Comparison of ENCODE assay signal across 23 mouse cellular contexts in the genomic region with DNA sequence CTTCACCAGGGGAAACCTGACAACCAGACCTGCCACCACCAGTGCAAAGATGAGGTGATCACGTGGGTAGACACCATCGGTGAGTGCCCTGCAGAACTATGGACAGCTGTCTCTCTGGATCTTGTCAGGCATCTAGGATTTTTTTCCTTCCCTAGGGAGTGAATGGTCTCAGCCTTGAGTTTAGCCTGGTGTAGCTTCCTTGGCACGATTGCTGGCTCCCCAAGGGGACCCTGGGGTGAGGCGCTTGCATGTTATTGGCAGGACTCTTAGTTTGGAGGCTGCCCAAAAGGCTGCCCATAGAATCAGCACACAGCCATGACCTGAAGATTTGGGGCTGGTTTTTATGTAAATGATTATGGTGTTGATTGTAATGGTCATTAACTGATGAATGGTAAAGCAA. TPM values are rescaled to one million over a fixed set of nuclear protein-coding genes. Genes with fewer than 3 reads are reported as not detected.
A peak's percentile ranks its signal among the peaks of the same experiment; 100 is the strongest.
DNase-seq lines count a peak whose midpoint lies in the region; ATAC-seq lines count a peak whose summit lies in the region.
"Had no signal": no experiment of that assay in that cellular context is flagged by ENCODE, and none has a peak within 500 bp of the region (broad histone marks: within the 10 kb centered on the region; RNA-seq: fewer than 3 reads in every experiment).

No protein-coding gene starts in this region.

- WGBS in heart, embryonic 16.5 days, result 71% methylated on average over 4 of the region's 4 CpGs
- WGBS in embryonic facial prominence, embryonic 10.5 days, result 79% methylated on average over 4 of the region's 4 CpGs

- H3K4me2 ChIP-seq in heart, embryonic 16.5 days (ENCODE audit: low read depth, low read length), result no peak overlapping the region
- H3K4me2 ChIP-seq: forebrain, embryonic 15.5 days; heart, embryonic 11.5 days; kidney, embryonic 15.5 days; limb, embryonic 13.5 days; neural tube, embryonic 15.5 days had no signal

- peak overlapping the region; percentile 35; the same call in 1 of the 2 replicates for H3K27ac ChIP-seq in heart, embryonic 16.5 days (ENCODE audit: low read length)
- peak overlapping the region; percentile 31; the same call in 1 of the 2 replicates for H3K27ac ChIP-seq in embryonic facial prominence, embryonic 10.5 days (replicated peaks)
- H3K27ac ChIP-seq: forebrain, embryonic 15.5 days; left cerebral cortex, adult 2 months; limb, embryonic 13.5 days; liver, embryonic 14.5 days; neural tube, embryonic 15.5 days had no signal

- no peak overlapping the region for H3K4me3 ChIP-seq in heart, embryonic 16.5 days (ENCODE audit: low read length)
- no peak overlapping the region for H3K4me3 ChIP-seq in embryonic facial prominence, embryonic 10.5 days
- H3K4me3 ChIP-seq: erythroblast, embryonic 14.5 days; forebrain, embryonic 15.5 days; kidney, embryonic 15.5 days; left cerebral cortex, adult 2 months; limb, embryonic 13.5 days; neural tube, embryonic 15.5 days had no signal

- no peak overlapping the region for H3K9ac ChIP-seq in heart, embryonic 16.5 days (ENCODE audit: low read length)
- H3K9ac ChIP-seq: forebrain, embryonic 15.5 days; kidney, embryonic 15.5 days; limb, embryonic 13.5 days; liver, embryonic 14.5 days; neural tube, embryonic 15.5 days had no signal

- peak; percentile 43 to 56 for DNase-seq in cerebellum, adult 18-20 months
- no peak for DNase-seq in cerebellum, adult 11 months
- no peak for DNase-seq in heart, adult 9 months (ENCODE audit: low spot score in 2 of 2)
- DNase-seq in adipocyte (ENCODE audit: low spot score), result peak; percentile 39
- DNase-seq in embryonic facial prominence, embryonic 10.5 days (ENCODE audit: low spot score), result no peak
- no peak for DNase-seq in embryo, embryonic 10.5 days (ENCODE audit: low spot score)
- DNase-seq: gastrocnemius, postnatal 36 days; layer of hippocampus, adult 9-11 months; lung, postnatal 36 days; spleen, adult 18-20 months; thymus, postnatal 36 days had no signal

- H3K4me1 ChIP-seq in heart, embryonic 16.5 days (ENCODE audit: control insufficient read depth, insufficient read depth, low read length), result peaks cover 61% of the 10 kb centered on the region
- H3K4me1 ChIP-seq in embryonic facial prominence, embryonic 10.5 days, result peaks cover 96% of the 10 kb centered on the region

- no peaks in the 10 kb centered on the region for H3K9me3 ChIP-seq in heart, embryonic 16.5 days (replicated peaks; ENCODE audit: control insufficient read depth, low read length)
- no peaks in the 10 kb centered on the region for H3K9me3 ChIP-seq in embryonic facial prominence, embryonic 10.5 days
- H3K9me3 ChIP-seq: forebrain, embryonic 15.5 days; kidney, embryonic 15.5 days; limb, embryonic 13.5 days; neural tube, embryonic 15.5 days had no signal

- no peaks in the 10 kb centered on the region for H3K27me3 ChIP-seq in heart, embryonic 16.5 days (ENCODE audit: control insufficient read depth, insufficient read depth, low read length)
- no peaks in the 10 kb centered on the region for H3K27me3 ChIP-seq in embryonic facial prominence, embryonic 10.5 days (replicated peaks; ENCODE audit: low read depth, poor library complexity, severe bottlenecking)
- H3K27me3 ChIP-seq: forebrain, embryonic 15.5 days; kidney, embryonic 15.5 days; limb, embryonic 13.5 days; neural tube, embryonic 15.5 days had no signal

- H3K36me3 ChIP-seq in heart, embryonic 16.5 days (ENCODE audit: control insufficient read depth, insufficient read depth), result peaks cover 11% of the 10 kb centered on the region
- peaks cover 45% of the 10 kb centered on the region for H3K36me3 ChIP-seq in embryonic facial prominence, embryonic 10.5 days (replicated peaks)
- H3K36me3 ChIP-seq: forebrain, embryonic 15.5 days; neural tube, embryonic 15.5 days had no signal

- ATAC-seq in heart, embryonic 16.5 days (replicated peaks; ENCODE audit: extremely low read depth, insufficient read depth, low FRiP score), result no peak
- ATAC-seq: forebrain, embryonic 15.5 days; hindbrain, embryonic 16.5 days; intestine, postnatal 0 days; midbrain, embryonic 16.5 days had no signal

RNA-seq across cellular contexts. Expression of a gene that starts 22.7 kb away (rescaled TPM):
- 29.4 and 30.7 TPM in 2 replicates for polyA plus RNA-seq in heart, embryonic 16.5 days (2015; fragmentation: Nextera tagmentation; extraction: Ambion mirVana)
- polyA plus RNA-seq in embryonic facial prominence, embryonic 10.5 days (2016; fragmentation: Nextera tagmentation; extraction: Ambion mirVana), result 105 and 106 TPM in 2 replicates

Comparison
In these comparisons a context has a peak if more than half of its experiments do, and no peak if none do; other contexts are left out.
1. DNase-seq: peak in cerebellum, adult 18-20 months (2 of 2) and adipocyte (single experiment); none in cerebellum, adult 11 months (single experiment), heart, adult 9 months (0 of 2), embryonic facial prominence, embryonic 10.5 days (single experiment) and embryo, embryonic 10.5 days (single experiment).